Mouse (Mus musculus) cerebellum, adult 18-20 months (tissue): ENCODE results near the gene Heg1.
A peak's percentile ranks its signal among the peaks of the same experiment; 100 is the strongest.

Experiments
- DNase-seq, 2 experiments: peaks; one replicate each; pipeline ENCODE4 v3.0.0; 2021

Gene Heg1

GRCm38 (mm10) chr16:33776766-33777529 is 92.8 kb downstream of the Heg1 start:
- DNase-seq = no peak

- DNase-seq = no peak
These were observed 93.4 kb downstream of the Heg1 start for GRCm38 (mm10) chr16:33777607-33778006.

- DNase-seq = no peak
These were observed 97.9 kb downstream of the Heg1 start for GRCm38 (mm10) chr16:33781789-33782728.

GRCm38 (mm10) chr16:33782729-33783091 is 98.5 kb downstream of the Heg1 start:
- no peak for DNase-seq

GRCm38 (mm10) chr16:33784547-33784946 is 100.4 kb downstream of the Heg1 start:
- DNase-seq = no peak

- no peak for DNase-seq
These were observed 101.0 kb downstream of the Heg1 start for GRCm38 (mm10) chr16:33785092-33785704.

- DNase-seq = no peak
These were observed 102.7 kb downstream of the Heg1 start for GRCm38 (mm10) chr16:33786657-33787390.

GRCm38 (mm10) chr16:33793846-33794791 is 109.9 kb downstream of the Heg1 start, which contains the start of gene Muc13:
Gene Muc13 (plus strand): TSS chr16:33794037.
- no peak for DNase-seq

GRCm38 (mm10) chr16:33795106-33795505 is 110.9 kb downstream of the Heg1 start:
- no peak for DNase-seq

- DNase-seq = no peak
These were observed 111.7 kb downstream of the Heg1 start for GRCm38 (mm10) chr16:33795887-33796286.

- no peak for DNase-seq
These were observed 112.6 kb downstream of the Heg1 start for GRCm38 (mm10) chr16:33796756-33797155.

GRCm38 (mm10) chr16:33797860-33798259 is 113.7 kb downstream of the Heg1 start:
- peak; percentile 61 to 76 for DNase-seq

- no peak for DNase-seq
These were observed 125.8 kb downstream of the Heg1 start for GRCm38 (mm10) chr16:33810002-33810401.

GRCm38 (mm10) chr16:33818413-33819165 is 134.4 kb downstream of the Heg1 start:
- DNase-seq = no peak

- DNase-seq = peak; percentile 88 to 92
These were observed 136.4 kb downstream of the Heg1 start for GRCm38 (mm10) chr16:33820269-33821178.
